Mouse (Mus musculus) embryonic facial prominence, embryonic 12.5 days (tissue): ENCODE measurements at regions not wholly inside any gene's neighbourhood (a gene's known extent, or its start where the extent isn't known, plus 50 kb on each side); places are given as distances from the start of the nearest gene placed in this dataset.

Source experiments
- ATAC-seq: fragments of 200-750 bp; cut with Nextera tagmentation; 2 replicates; pipeline ENCODE4 v1.8.0; 2017; ENCODE audit not compliant: insufficient number of reproducible peaks, insufficient read depth, low FRiP score, low TSS enrichment
- H3K27ac ChIP-seq: fragments of 300-500 bp; sonication (generic); 2 replicates; pipeline ENCODE4 v1.5.1; 2016; ENCODE audit warnings: mild to moderate bottlenecking
- H3K27me3 ChIP-seq: fragments of 300-500 bp; sonication (generic); 2 replicates; pipeline ENCODE4 v1.6.1; 2016; ENCODE audit warnings: mild to moderate bottlenecking, moderate library complexity
- H3K36me3 ChIP-seq: fragments of 300-500 bp; sonication (generic); 2 replicates; pipeline ENCODE4 v1.6.1; 2016; ENCODE audit warnings: mild to moderate bottlenecking
- H3K4me1 ChIP-seq: fragments of 300-500 bp; sonication (generic); 2 replicates; pipeline ENCODE4 v1.6.1; 2016
- H3K4me2 ChIP-seq: fragments of 300-500 bp; sonication (generic); replicated peaks from 2 replicates; pipeline ENCODE4 v1.6.1; 2016; ENCODE audit warnings: mild to moderate bottlenecking, moderate library complexity
- H3K4me3 ChIP-seq: fragments of 300-500 bp; sonication (generic); 2 replicates; pipeline ENCODE4 v1.5.1; 2016; ENCODE audit warnings: mild to moderate bottlenecking
- H3K9ac ChIP-seq: fragments of 300-500 bp; sonication (generic); 2 replicates; pipeline ENCODE4 v1.6.1; 2016; ENCODE audit warnings: mild to moderate bottlenecking, moderate library complexity
- H3K9me3 ChIP-seq: fragments of 300-500 bp; sonication (generic); 2 replicates; pipeline ENCODE4 v1.6.1; 2016; ENCODE audit warnings: mild to moderate bottlenecking, moderate library complexity
- WGBS: fragments of 180-500 bp; shearing (Covaris S2); methylation state at CpG from one replicate; pipeline ENCODE4 v1.1.7; 2016; 5-methylcytosine and 5-hydroxymethylcytosine counted together

DNA sequence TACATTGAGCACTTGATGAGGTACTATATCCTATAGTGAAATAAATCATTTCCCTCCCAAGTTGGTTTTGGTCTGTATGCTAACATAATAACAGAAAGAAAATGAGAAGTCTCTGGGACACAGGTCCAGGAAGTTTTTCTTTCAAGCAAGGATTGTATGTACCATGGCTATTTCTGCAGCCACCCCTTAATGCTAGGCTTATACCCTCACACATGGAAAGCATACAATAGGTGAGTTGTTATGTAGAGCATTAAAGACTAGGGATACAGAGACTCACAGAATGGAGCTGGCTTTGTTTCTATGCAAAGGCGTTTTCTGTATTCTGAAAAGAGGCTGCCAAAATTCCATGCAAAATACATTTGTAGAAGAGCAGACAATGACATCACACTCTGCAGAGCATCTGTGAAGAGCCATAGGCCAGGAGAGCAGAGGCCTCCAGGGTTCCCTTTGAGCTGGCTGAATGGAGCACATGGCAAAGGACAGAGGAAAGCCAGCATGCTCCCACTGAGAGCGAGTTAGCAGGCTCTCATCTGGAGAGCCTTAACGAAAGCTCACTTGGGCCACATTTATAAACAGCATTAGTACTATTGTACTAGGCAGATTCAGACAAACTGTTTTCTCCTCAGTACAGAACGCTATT is 262.0 kb upstream of the Sgcd start:
- Histone ChIP-seq H3K27me3 (no peaks in the 10 kb centered on the region), H3K9ac (no peak overlapping the region), H3K4me3 (no peak overlapping the region), H3K4me1 (0 out of 2 replicates have a peak, but pooled peaks cover 4% of the 10 kb centered on the region), H3K4me2 (no peak overlapping the region), H3K9me3 (no peaks in the 10 kb centered on the region), H3K36me3 (no peaks in the 10 kb centered on the region), H3K27ac (no peak overlapping the region)
- ATAC-seq, result no peak
- 64% methylated on average over 4 of the region's 4 CpGs for WGBS

DNA sequence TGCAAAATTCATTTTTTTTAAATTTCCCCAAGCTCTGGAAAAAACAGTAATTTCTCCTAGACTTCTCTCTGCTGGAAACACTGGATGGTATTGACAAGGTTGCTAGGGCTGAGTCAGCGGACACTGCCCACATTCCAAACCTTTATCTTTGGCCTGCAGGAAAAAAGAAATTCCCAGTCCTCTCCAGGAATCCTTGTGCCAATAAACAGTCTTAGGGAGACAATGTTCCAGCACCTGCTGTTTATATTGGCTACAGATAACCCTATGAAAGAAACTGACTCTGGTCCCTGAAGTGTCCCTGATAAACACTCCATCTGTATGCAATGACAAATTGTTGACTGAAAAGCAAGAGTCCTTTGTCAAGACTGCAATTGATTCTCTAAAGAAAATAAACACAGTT is 260.5 kb upstream of the Sgcd start:
- no peak for ATAC-seq
- Histone ChIP-seq H3K9ac (no peak overlapping the region), H3K4me2 (no peak overlapping the region), H3K4me1 (0 out of 2 replicates have a peak, but pooled peaks cover 4% of the 10 kb centered on the region), H3K27me3 (no peaks in the 10 kb centered on the region), H3K4me3 (no peak overlapping the region), H3K27ac (no peak overlapping the region), H3K9me3 (no peaks in the 10 kb centered on the region), H3K36me3 (no peaks in the 10 kb centered on the region)
- WGBS, result 77% methylated on average over 1 of the region's 1 CpGs

DNA sequence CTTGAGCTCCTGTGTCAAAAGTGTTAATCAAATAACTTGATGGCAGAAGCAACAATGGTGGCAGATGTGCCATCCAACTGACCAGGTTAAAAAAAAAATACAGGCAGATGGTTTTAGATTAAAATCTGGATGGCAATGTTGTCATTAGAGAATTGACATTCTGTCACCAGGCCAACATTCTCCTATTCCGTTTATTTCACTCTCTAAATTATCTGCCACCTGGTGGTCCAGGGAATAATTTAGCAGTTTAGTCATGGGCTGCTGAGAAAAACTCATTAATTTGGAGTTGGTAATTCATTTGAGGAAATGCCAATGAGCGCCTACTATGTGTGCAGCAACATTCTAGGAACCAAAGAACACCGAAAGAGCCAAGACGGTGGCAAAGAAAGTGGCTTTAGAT is 232.4 kb upstream of the Sgcd start:
- Histone ChIP-seq H3K4me3 (no peak overlapping the region), H3K9ac (no peak overlapping the region), H3K27me3 (no peaks in the 10 kb centered on the region), H3K27ac (no peak overlapping the region), H3K9me3 (no peaks in the 10 kb centered on the region), H3K4me1 (no peaks in the 10 kb centered on the region), H3K4me2 (no peak overlapping the region), H3K36me3 (no peaks in the 10 kb centered on the region)
- WGBS, result 85% methylated on average over 4 of the region's 4 CpGs
- no peak for ATAC-seq

DNA sequence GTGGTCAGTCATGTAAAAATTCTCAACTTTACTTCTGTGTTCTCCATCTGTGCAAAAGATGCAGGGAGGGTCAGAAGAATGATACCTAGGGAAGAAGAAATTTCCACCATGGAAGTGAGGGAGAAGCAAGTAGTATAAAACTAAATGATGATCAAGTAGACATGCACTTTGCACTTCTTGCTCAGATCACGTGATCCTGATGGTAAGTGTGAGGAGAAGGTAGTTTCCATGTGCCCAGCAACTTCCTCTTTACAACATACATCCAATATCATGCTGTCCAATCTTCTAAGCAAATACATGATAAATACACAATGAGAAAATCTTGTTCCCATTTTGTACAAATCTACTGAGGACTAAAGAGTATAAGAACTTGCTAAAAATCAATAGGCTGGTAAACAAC is 230.4 kb upstream of the Sgcd start:
- no peaks in the 10 kb centered on the region for H3K36me3 ChIP-seq
- H3K4me2 ChIP-seq, result no peak overlapping the region
- no peak overlapping the region for H3K27ac ChIP-seq
- no peak for ATAC-seq
- H3K27me3 ChIP-seq, result no peaks in the 10 kb centered on the region
- 72% methylated on average over 1 of the region's 1 CpGs for WGBS
- H3K9me3 ChIP-seq, result no peaks in the 10 kb centered on the region
- no peak overlapping the region for H3K4me3 ChIP-seq
- H3K4me1 ChIP-seq, result no peaks in the 10 kb centered on the region
- H3K9ac ChIP-seq, result no peak overlapping the region

DNA sequence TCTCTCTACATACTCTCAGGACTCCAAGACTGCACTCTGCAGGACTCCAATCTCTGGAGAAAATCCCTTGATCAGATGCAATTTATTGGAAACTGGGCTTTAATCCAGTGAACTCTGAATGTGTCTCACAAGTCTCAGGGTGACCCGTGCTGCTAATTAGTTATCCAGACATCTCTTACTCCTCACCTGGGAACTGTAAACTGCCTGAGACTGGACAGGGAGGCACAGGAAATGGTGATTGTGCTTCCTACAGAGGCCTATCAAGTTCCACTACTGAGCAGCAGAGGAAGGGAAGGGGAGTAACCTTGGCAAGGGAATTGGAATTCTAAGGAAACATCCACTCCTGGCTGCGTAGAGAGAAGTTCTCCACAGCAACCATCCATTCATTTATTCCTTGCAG is 228.0 kb upstream of the Sgcd start:
- no peaks in the 10 kb centered on the region for H3K4me1 ChIP-seq
- H3K4me3 ChIP-seq, result no peak overlapping the region
- ATAC-seq, result no peak
- H3K36me3 ChIP-seq, result no peaks in the 10 kb centered on the region
- no peaks in the 10 kb centered on the region for H3K27me3 ChIP-seq
- H3K27ac ChIP-seq, result no peak overlapping the region
- WGBS, result 68% methylated on average over 2 of the region's 2 CpGs
- H3K9me3 ChIP-seq, result no peaks in the 10 kb centered on the region
- H3K4me2 ChIP-seq, result no peak overlapping the region
- H3K9ac ChIP-seq, result no peak overlapping the region

DNA sequence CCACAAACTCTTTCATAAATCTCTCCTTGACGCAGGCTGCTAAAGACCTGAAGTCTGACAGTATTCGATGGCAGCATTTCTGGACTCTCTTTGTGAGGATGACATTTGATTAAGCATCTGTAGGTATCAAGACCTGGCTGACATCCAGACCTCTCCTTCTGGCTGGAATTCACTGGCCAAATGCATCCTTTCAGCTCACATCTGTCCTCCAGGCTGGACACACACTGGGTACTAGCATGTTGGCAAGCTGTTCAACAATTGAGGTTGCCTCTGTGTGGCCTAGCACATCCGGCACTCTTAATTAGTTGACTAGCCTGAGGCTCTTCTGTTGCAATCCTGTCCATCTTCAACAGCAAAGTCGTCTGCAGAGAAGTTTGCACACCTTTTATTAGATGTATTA is 197.8 kb upstream of the Sgcd start:
- H3K4me1 ChIP-seq, result no peaks in the 10 kb centered on the region
- 62% methylated on average over 4 of the region's 4 CpGs for WGBS
- ATAC-seq, result no peak
- H3K9me3 ChIP-seq, result no peaks in the 10 kb centered on the region
- no peak overlapping the region for H3K27ac ChIP-seq
- H3K36me3 ChIP-seq, result no peaks in the 10 kb centered on the region
- H3K9ac ChIP-seq, result no peak overlapping the region
- H3K4me2 ChIP-seq, result no peak overlapping the region
- no peak overlapping the region for H3K4me3 ChIP-seq
- H3K27me3 ChIP-seq, result no peaks in the 10 kb centered on the region

DNA sequence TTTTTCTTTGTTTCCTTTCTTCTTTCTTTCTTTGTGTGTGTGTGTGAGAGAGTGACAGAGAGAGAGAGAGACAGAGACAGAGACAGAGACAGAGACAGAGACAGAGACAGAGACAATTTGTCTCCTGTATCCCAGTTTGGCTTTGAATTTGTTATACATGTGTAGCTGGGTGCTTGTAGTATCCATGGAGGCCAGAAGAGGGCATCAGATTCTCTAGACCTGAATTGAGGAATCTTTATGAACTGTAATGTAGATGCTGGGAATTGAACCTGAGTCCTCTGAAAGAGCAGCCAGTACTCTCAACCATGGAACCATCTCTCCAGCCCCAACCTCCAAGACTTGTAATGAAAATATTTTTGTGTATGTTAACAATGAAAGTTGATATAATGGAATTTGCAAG is 190.2 kb upstream of the Sgcd start:
- H3K9me3 ChIP-seq, result no peaks in the 10 kb centered on the region
- H3K4me2 ChIP-seq, result no peak overlapping the region
- no peaks in the 10 kb centered on the region for H3K36me3 ChIP-seq
- H3K27ac ChIP-seq, result no peak overlapping the region
- ATAC-seq, result no peak
- no peak overlapping the region for H3K9ac ChIP-seq
- no peak overlapping the region for H3K4me3 ChIP-seq
- H3K4me1 ChIP-seq, result no peaks in the 10 kb centered on the region
- no peaks in the 10 kb centered on the region for H3K27me3 ChIP-seq

DNA sequence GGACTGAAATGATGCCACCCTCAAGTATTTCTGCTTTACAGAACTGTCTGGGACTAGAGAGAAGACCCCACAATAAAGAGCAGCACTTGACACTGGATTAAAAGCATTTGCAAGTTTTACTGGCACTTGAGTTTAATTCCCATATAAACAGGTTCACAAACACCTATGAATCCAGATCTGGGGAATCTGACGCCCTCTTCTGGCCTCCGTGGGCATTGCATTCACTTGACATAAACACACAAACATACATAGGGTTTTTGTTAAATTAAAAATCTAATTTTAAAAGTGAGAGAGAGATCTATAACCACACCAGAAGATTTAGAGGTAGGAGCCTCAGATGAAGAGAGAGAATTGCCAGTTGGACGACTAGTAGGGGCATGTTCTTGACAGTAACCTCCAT is 189.4 kb upstream of the Sgcd start:
- Histone ChIP-seq H3K27ac (no peak overlapping the region), H3K9me3 (no peaks in the 10 kb centered on the region), H3K9ac (no peak overlapping the region), H3K4me3 (no peak overlapping the region), H3K36me3 (no peaks in the 10 kb centered on the region), H3K27me3 (no peaks in the 10 kb centered on the region), H3K4me1 (no peaks in the 10 kb centered on the region), H3K4me2 (no peak overlapping the region)
- 35% methylated on average over 3 of the region's 3 CpGs for WGBS
- ATAC-seq, result no peak

DNA sequence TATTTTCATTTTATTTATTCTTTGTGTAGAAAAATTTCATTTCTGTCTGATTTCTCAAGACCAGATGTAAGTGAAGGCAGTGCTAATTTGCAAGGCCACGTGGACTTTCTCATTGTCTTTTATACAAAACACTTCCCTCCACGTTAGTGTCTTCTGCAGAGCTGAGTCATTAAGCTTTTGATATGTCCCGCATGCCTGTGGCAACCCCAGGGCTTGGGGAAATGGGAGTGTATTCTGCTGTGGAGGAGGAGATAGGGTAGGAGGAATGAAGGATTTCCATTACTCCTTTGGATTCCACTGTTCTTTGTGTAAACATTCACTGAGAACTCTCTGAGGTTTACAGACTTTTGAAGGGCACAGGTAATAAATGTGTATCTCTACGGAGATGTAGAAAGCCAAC is 187.7 kb upstream of the Sgcd start:
- Histone ChIP-seq H3K27me3 (no peaks in the 10 kb centered on the region), H3K9me3 (no peaks in the 10 kb centered on the region), H3K27ac (no peak overlapping the region), H3K4me1 (no peaks in the 10 kb centered on the region), H3K4me3 (no peak overlapping the region), H3K36me3 (no peaks in the 10 kb centered on the region), H3K4me2 (no peak overlapping the region), H3K9ac (no peak overlapping the region)
- WGBS, result 76% methylated on average over 4 of the region's 4 CpGs
- no peak for ATAC-seq

DNA sequence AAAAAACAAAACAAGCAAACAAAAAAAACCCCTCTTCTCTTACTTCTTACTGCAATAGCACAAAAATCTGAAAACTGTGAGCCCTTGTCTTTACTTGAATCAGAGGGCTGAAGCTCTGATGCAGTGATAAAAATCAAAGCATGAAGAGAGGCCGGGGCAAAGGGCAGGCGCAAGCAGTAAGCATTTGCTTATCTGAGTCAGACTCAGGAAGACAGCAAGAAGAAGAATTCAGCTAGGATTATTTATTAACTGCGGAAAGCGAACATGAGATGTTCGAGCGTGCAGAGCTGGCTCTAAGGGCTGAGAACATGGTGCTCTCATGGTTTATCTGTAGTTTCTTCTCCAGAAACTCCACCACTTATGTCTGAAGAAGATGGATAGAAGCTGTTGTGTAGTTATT is 163.4 kb upstream of the Sgcd start:
- Histone ChIP-seq H3K4me1 (no peaks in the 10 kb centered on the region), H3K27me3 (no peaks in the 10 kb centered on the region), H3K36me3 (no peaks in the 10 kb centered on the region), H3K4me3 (no peak overlapping the region), H3K27ac (no peak overlapping the region), H3K9ac (no peak overlapping the region), H3K9me3 (no peaks in the 10 kb centered on the region), H3K4me2 (no peak overlapping the region)
- no peak for ATAC-seq
- 74% methylated on average over 6 of the region's 6 CpGs for WGBS

DNA sequence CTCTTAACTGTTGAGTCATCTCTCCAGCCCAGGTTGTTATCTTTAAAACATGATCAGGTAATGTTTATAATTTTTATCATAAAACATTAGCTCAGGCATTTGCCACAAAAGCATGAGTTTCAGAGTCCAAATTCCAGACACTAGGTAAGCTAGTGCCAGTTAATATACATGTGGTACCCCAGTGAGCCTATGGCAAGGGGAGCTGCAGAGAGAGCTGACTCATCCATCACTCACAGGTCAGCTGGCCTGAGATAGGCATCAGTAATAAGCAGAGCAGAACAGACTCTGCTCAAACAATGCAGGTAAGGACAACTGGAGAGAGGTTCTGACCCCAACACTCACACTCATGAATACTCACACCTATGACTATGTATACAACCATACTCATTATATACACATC is 144.6 kb upstream of the Sgcd start:
- H3K4me3 ChIP-seq, result no peak overlapping the region
- no peaks in the 10 kb centered on the region for H3K27me3 ChIP-seq
- no peak for ATAC-seq
- H3K36me3 ChIP-seq, result no peaks in the 10 kb centered on the region
- no peak overlapping the region for H3K9ac ChIP-seq
- no peaks in the 10 kb centered on the region for H3K9me3 ChIP-seq
- H3K27ac ChIP-seq, result no peak overlapping the region
- H3K4me1 ChIP-seq, result no peaks in the 10 kb centered on the region
- no peak overlapping the region for H3K4me2 ChIP-seq

DNA sequence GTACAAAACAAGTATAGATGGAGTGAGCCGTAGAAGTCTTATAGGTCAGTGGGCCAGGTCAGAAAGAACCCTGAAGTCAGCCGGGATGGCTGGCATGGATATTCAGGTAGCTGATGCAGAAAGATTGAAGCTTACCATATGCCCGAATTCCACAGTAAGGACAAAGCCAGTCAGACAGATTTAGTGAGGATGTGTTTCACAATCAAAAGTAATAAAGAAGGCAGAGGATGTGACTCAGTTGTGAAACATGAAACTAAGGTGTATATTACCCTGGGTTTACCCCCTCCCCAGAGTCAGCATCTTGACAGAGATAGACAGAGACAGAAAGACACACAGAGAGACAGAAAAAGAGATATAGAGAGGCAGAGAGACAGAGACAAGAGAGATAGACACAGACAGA is 109.3 kb upstream of the Sgcd start:
- no peak for ATAC-seq
- H3K4me3 ChIP-seq, result no peak overlapping the region
- 84% methylated on average over 3 of the region's 3 CpGs for WGBS
- no peak overlapping the region for H3K27ac ChIP-seq
- H3K36me3 ChIP-seq, result no peaks in the 10 kb centered on the region
- H3K9me3 ChIP-seq, result no peaks in the 10 kb centered on the region
- H3K4me1 ChIP-seq, result no peaks in the 10 kb centered on the region
- H3K4me2 ChIP-seq, result no peak overlapping the region
- H3K27me3 ChIP-seq, result no peaks in the 10 kb centered on the region
- no peak overlapping the region for H3K9ac ChIP-seq

DNA sequence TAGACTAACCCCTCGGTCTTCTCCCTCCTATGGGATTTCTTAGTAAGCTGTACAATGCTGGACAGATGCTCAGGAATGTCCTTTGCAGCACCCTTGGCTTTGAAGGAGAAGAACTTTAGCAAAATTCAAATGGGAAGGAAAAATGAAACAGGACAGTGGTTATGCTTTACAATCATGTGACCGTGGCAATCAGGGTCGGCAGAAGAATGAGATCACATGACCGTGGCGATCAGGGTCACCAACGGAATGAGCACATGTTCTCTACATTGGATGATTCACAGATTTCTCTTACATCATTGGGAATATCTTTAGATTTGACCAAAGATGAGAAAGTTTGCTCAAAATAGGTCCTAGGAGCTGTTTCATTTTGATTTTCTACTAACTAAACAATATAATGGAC is 108.7 kb upstream of the Sgcd start:
- no peaks in the 10 kb centered on the region for H3K27me3 ChIP-seq
- H3K9ac ChIP-seq, result no peak overlapping the region
- no peaks in the 10 kb centered on the region for H3K4me1 ChIP-seq
- WGBS, result 90% methylated on average over 6 of the region's 6 CpGs
- no peak for ATAC-seq
- H3K4me2 ChIP-seq, result no peak overlapping the region
- H3K36me3 ChIP-seq, result no peaks in the 10 kb centered on the region
- no peak overlapping the region for H3K4me3 ChIP-seq
- H3K9me3 ChIP-seq, result no peaks in the 10 kb centered on the region
- no peak overlapping the region for H3K27ac ChIP-seq
